Comparison of ENCODE assay signal across 27 mouse cellular contexts in the genomic region with DNA sequence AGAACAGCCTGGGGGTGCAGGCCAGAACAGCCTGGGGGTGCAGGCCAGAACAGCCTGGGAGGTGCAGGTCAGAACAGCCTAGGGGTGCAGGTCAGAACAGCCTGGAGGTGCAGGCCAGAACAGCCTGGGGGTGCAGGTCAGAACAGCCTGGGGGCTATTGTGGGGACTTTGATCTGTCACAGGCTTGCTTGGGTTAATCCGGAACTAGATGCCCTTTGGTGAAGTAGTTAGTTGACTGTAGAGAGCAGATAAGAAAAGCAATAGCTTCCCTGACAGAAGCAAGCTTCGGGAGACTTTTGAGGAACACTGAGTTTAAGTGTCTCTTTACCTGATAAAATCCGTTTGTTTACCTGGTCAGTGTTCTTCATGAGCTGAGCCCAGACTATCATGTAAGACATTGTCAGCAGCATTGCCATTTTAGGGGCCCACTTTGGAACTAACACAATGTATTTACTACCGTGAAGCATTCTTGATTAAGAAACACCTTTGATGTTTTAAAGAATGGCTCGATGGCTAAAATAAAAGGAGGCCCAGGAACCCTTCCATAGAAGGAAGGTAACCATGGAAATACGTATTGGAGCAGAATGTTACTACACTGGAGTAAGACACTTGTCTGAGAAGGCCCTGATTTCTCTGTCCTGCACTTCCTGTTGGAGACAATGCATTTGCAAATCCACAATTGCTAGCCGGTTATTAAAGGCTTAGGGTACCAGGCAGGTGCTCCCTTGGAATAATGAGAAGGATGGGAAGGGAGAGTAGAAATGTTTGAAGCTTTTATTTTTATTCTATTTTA. TPM values are rescaled to one million over a fixed set of nuclear protein-coding genes. Genes with fewer than 3 reads are reported as not detected.
A peak's percentile ranks its signal among the peaks of the same experiment; 100 is the strongest.
DNase-seq lines count a peak whose midpoint lies in the region; ATAC-seq and TF ChIP-seq lines count a peak whose summit lies in the region.
"Had no signal": no experiment of that assay in that cellular context is flagged by ENCODE, and none has a peak within 500 bp of the region (broad histone marks: within the 10 kb centered on the region; RNA-seq: fewer than 3 reads in every experiment).

No protein-coding gene starts in this region.

- H3K4me3 ChIP-seq in intestine, postnatal 0 days (ENCODE audit: low read depth, low read length), result no peak overlapping the region
- H3K4me3 ChIP-seq: embryonic facial prominence, embryonic 13.5 days; embryonic facial prominence, embryonic 15.5 days; erythroblast, embryonic 14.5 days; forebrain, embryonic 10.5 days; forebrain, embryonic 12.5 days had no signal

- DNase-seq in kidney, adult 9 months, result peak; percentile 7
- DNase-seq in kidney, postnatal 10 days, result no peak
- DNase-seq in MN1 (ENCODE audit: low spot score), result no peak
- DNase-seq in left cerebral cortex, adult 18-20 months (ENCODE audit: low spot score in 2 of 2), result no peak
- DNase-seq: adrenal gland, adult 2 months; adrenal gland, postnatal 10 days; adrenal gland, postnatal 25 days; B cell, adult 2 months; cerebellum, adult 11 months; cerebellum, adult 18-20 months; cerebellum, adult 8-10 months; cerebellum, adult 9-11 months; cerebellum, postnatal 14 days; cerebellum, postnatal 36 days; embryo, embryonic 11 days had no signal

- H3K4me1 ChIP-seq in intestine, postnatal 0 days (replicated peaks; ENCODE audit: control insufficient read depth, insufficient read depth, low read length), result no peaks in the 10 kb centered on the region
- H3K4me1 ChIP-seq: embryonic facial prominence, embryonic 13.5 days; embryonic facial prominence, embryonic 15.5 days had no signal

- no peak overlapping the region for H3K9ac ChIP-seq in intestine, postnatal 0 days (ENCODE audit: low read depth, low read length)
- H3K9ac ChIP-seq: embryonic facial prominence, embryonic 13.5 days; embryonic facial prominence, embryonic 15.5 days; forebrain, embryonic 12.5 days had no signal

- H3K4me2 ChIP-seq in intestine, postnatal 0 days (replicated peaks; ENCODE audit: low read depth), result no peak overlapping the region
- H3K4me2 ChIP-seq: embryonic facial prominence, embryonic 13.5 days; embryonic facial prominence, embryonic 15.5 days; forebrain, embryonic 12.5 days had no signal

- H3K36me3 ChIP-seq in intestine, postnatal 0 days (ENCODE audit: control insufficient read depth, insufficient read depth), result no peaks in the 10 kb centered on the region
- H3K36me3 ChIP-seq: embryonic facial prominence, embryonic 13.5 days; embryonic facial prominence, embryonic 15.5 days; forebrain, embryonic 10.5 days; forebrain, embryonic 12.5 days; G1E had no signal

- 31% methylated on average over 7 of the region's 7 CpGs for WGBS in intestine, postnatal 0 days

- no peak for TF ChIP-seq CTCF in intestine, postnatal 0 days (IDR thresholded peaks at IDR 0.05; ENCODE audit: low read depth)

- peak; percentile 73 for ATAC-seq in intestine, postnatal 0 days
- ATAC-seq: CD4-positive, CD25-positive, alpha-beta regulatory T cell, adult 4 months; forebrain, embryonic 14.5 days; forebrain, embryonic 16.5 days had no signal

- no peaks in the 10 kb centered on the region for H3K9me3 ChIP-seq in intestine, postnatal 0 days (ENCODE audit: control insufficient read depth)
- H3K9me3 ChIP-seq: embryonic facial prominence, embryonic 13.5 days; embryonic facial prominence, embryonic 15.5 days; forebrain, embryonic 10.5 days; forebrain, embryonic 12.5 days; G1E had no signal

- H3K27ac ChIP-seq in intestine, postnatal 0 days (ENCODE audit: low read depth, low read length), result no peak overlapping the region
- H3K27ac ChIP-seq: embryonic facial prominence, embryonic 13.5 days; embryonic facial prominence, embryonic 15.5 days; forebrain, embryonic 10.5 days; forebrain, embryonic 12.5 days had no signal

- H3K27me3 ChIP-seq in intestine, postnatal 0 days (replicated peaks; ENCODE audit: control insufficient read depth, insufficient read depth, low read length), result no peaks in the 10 kb centered on the region
- H3K27me3 ChIP-seq: CH12.LX; embryonic facial prominence, embryonic 15.5 days; forebrain, embryonic 12.5 days had no signal

RNA-seq across cellular contexts. Expression of gene Syn2, which starts 46.2 kb away (rescaled TPM):
- 4.7 and 4.9 TPM in 2 replicates for polyA plus RNA-seq in intestine, postnatal 0 days (2015; fragmentation: Nextera tagmentation; extraction: Ambion mirVana)
- 100 to 1,000 TPM; 459 to 524 TPM for total RNA-seq in left cerebral cortex, adult 18-20 months (2021)
- total RNA-seq: common myeloid progenitor, adult 5-6 weeks had no signal
- polyA plus RNA-seq: CD4-positive, CD25-positive, alpha-beta regulatory T cell, adult 4 months; erythroblast, embryonic 14.5 days; G1E had no signal

RNA-seq across cellular contexts. Expression of gene Tamm41, which starts 50.8 kb away (rescaled TPM):
- polyA plus RNA-seq in intestine, postnatal 0 days (2015; fragmentation: Nextera tagmentation; extraction: Ambion mirVana), result 42.6 and 43.8 TPM in 2 replicates
- total RNA-seq in left cerebral cortex, adult 18-20 months (2021), result 10 to 100 TPM; 21.0 to 21.4 TPM
